Mouse (Mus musculus): ENCODE measurements at regions not wholly inside any gene's neighbourhood (a gene's known extent, or its start where the extent isn't known, plus 50 kb on each side); places are given as distances from the start of the nearest gene placed in this dataset.

- no peak for TF ChIP-seq POLR2A (IDR thresholded peaks at IDR 0.05; ENCODE audit: insufficient read depth, low read depth, low read length)
- TF ChIP-seq CTCF (IDR thresholded peaks at IDR 0.05; ENCODE audit: insufficient read depth, low read depth, low read length) = no peak
These were observed 106.5 kb upstream of the Fam19a5 start for GRCm38 (mm10) chr15:87437611-87438010.
